Mouse (Mus musculus): ENCODE measurements around the gene Cdh13. TPM values are rescaled to one million over a fixed set of nuclear protein-coding genes. Genes with fewer than 3 reads are reported as not detected.

Gene Cdh13
- polyA plus RNA-seq, 1 experiment, result 9.4 TPM

GRCm38 (mm10) chr8:118389456-118389855 is 105.9 kb downstream of the Cdh13 start:
- Histone ChIP-seq H3K79me3 (ENCODE audit: low read depth) (peaks cover 2% of the 10 kb centered on the region), H3K4me3 (ENCODE audit: insufficient read depth, poor library complexity, severe bottlenecking) (no peak overlapping the region), H3K36me3 (ENCODE audit: control insufficient read depth, insufficient read depth) (no peaks in the 10 kb centered on the region), H3K27me3 (ENCODE audit: control insufficient read depth, insufficient read depth, insufficient read length) (no peaks in the 10 kb centered on the region), H3ac (ENCODE audit: control insufficient read depth, insufficient read length, low read depth) (no peak overlapping the region), H3K79me2 (ENCODE audit: control insufficient read depth, insufficient read depth) (no peaks in the 10 kb centered on the region)
- TF ChIP-seq MAX (IDR thresholded peaks at IDR 0.05) (no peak), MYOD1 (IDR thresholded peaks at IDR 0.05; ENCODE audit: control insufficient read depth, insufficient read length, low read depth) (peak; percentile 75), CEBPB (IDR thresholded peaks at IDR 0.05; ENCODE audit: low read depth) (peak; percentile 68), MYOG (IDR thresholded peaks at IDR 0.05; ENCODE audit: control insufficient read depth, extremely low read depth, insufficient read length) (no peak), CTCF (IDR thresholded peaks at IDR 0.05; ENCODE audit: control insufficient read depth, insufficient read depth, insufficient read length) (no peak), FOSL1 (IDR thresholded peaks at IDR 0.05; ENCODE audit: insufficient read depth, low read length, poor library complexity, severe bottlenecking) (no peak)

GRCm38 (mm10) chr8:118393909-118394650 is 110.5 kb downstream of the Cdh13 start:
- H3K36me3 ChIP-seq (ENCODE audit: control insufficient read depth, insufficient read depth), result no peaks in the 10 kb centered on the region
- no peaks in the 10 kb centered on the region for H3K79me2 ChIP-seq (ENCODE audit: control insufficient read depth, insufficient read depth)
- no peak overlapping the region for H3K4me3 ChIP-seq (ENCODE audit: insufficient read depth, poor library complexity, severe bottlenecking)
- H3ac ChIP-seq (ENCODE audit: control insufficient read depth, insufficient read length, low read depth), result no peak overlapping the region
- TF ChIP-seq CTCF (IDR thresholded peaks at IDR 0.05; ENCODE audit: control insufficient read depth, insufficient read depth, insufficient read length), result no peak
- no peak for TF ChIP-seq USF1 (IDR thresholded peaks at IDR 0.05; ENCODE audit: low read depth)
- TF ChIP-seq CEBPB (IDR thresholded peaks at IDR 0.05; ENCODE audit: low read depth), result peak; percentile 39
- TF ChIP-seq MYOD1 (IDR thresholded peaks at IDR 0.05; ENCODE audit: control insufficient read depth, insufficient read length, low read depth), result peak; percentile 60
- TF ChIP-seq FOSL1 (IDR thresholded peaks at IDR 0.05; ENCODE audit: insufficient read depth, low read length, poor library complexity, severe bottlenecking), result peak; percentile 58
- TF ChIP-seq MAX (IDR thresholded peaks at IDR 0.05), result no peak
- H3K79me3 ChIP-seq (ENCODE audit: low read depth), result no peaks in the 10 kb centered on the region
- no peaks in the 10 kb centered on the region for H3K27me3 ChIP-seq (ENCODE audit: control insufficient read depth, insufficient read depth, insufficient read length)

GRCm38 (mm10) chr8:118395178-118395577 is 111.6 kb downstream of the Cdh13 start:
- no peaks in the 10 kb centered on the region for H3K79me3 ChIP-seq (ENCODE audit: low read depth)
- TF ChIP-seq MAX (IDR thresholded peaks at IDR 0.05) (no peak), USF1 (IDR thresholded peaks at IDR 0.05; ENCODE audit: low read depth) (no peak), FOSL1 (IDR thresholded peaks at IDR 0.05; ENCODE audit: insufficient read depth, low read length, poor library complexity, severe bottlenecking) (no peak), CTCF (IDR thresholded peaks at IDR 0.05; ENCODE audit: control insufficient read depth, insufficient read depth, insufficient read length) (no peak), MYOG (IDR thresholded peaks at IDR 0.05; ENCODE audit: control insufficient read depth, extremely low read depth, insufficient read length) (no peak), CEBPB (IDR thresholded peaks at IDR 0.05; ENCODE audit: low read depth) (no peak)

GRCm38 (mm10) chr8:118404836-118405235 is 121.3 kb downstream of the Cdh13 start:
- Histone ChIP-seq H3K36me3 (ENCODE audit: control insufficient read depth, insufficient read depth) (no peaks in the 10 kb centered on the region), H3K79me2 (ENCODE audit: control insufficient read depth, insufficient read depth) (no peaks in the 10 kb centered on the region), H3K4me3 (ENCODE audit: insufficient read depth, poor library complexity, severe bottlenecking) (no peak overlapping the region), H3K27me3 (ENCODE audit: control insufficient read depth, insufficient read depth, insufficient read length) (no peaks in the 10 kb centered on the region), H3K79me3 (ENCODE audit: low read depth) (peaks cover 2% of the 10 kb centered on the region), H3ac (ENCODE audit: control insufficient read depth, insufficient read length, low read depth) (no peak overlapping the region)
- TF ChIP-seq MYOG (IDR thresholded peaks at IDR 0.05; ENCODE audit: control insufficient read depth, extremely low read depth, insufficient read length), result no peak
- TF ChIP-seq USF1 (IDR thresholded peaks at IDR 0.05; ENCODE audit: low read depth), result no peak
- TF ChIP-seq CEBPB (IDR thresholded peaks at IDR 0.05; ENCODE audit: low read depth), result no peak
- no peak for TF ChIP-seq MAX (IDR thresholded peaks at IDR 0.05)
- no peak for TF ChIP-seq FOSL1 (IDR thresholded peaks at IDR 0.05; ENCODE audit: insufficient read depth, low read length, poor library complexity, severe bottlenecking)
- no peak for TF ChIP-seq MYOD1 (IDR thresholded peaks at IDR 0.05; ENCODE audit: control insufficient read depth, insufficient read length, low read depth)
- no peak for TF ChIP-seq CTCF (IDR thresholded peaks at IDR 0.05; ENCODE audit: control insufficient read depth, insufficient read depth, insufficient read length)

More at GRCm38 (mm10) chr8:118395178-118395577, 111.6 kb downstream of the Cdh13 start:
- H3K4me3 ChIP-seq (ENCODE audit: insufficient read depth, poor library complexity, severe bottlenecking), result no peak overlapping the region
- H3K27me3 ChIP-seq (ENCODE audit: control insufficient read depth, insufficient read depth, insufficient read length), result no peaks in the 10 kb centered on the region
- no peaks in the 10 kb centered on the region for H3K79me2 ChIP-seq (ENCODE audit: control insufficient read depth, insufficient read depth)
- H3ac ChIP-seq (ENCODE audit: control insufficient read depth, insufficient read length, low read depth), result no peak overlapping the region
- no peaks in the 10 kb centered on the region for H3K36me3 ChIP-seq (ENCODE audit: control insufficient read depth, insufficient read depth)

- Histone ChIP-seq H3ac (ENCODE audit: control insufficient read depth, insufficient read length, low read depth) (no peak overlapping the region), H3K79me2 (ENCODE audit: control insufficient read depth, insufficient read depth) (no peaks in the 10 kb centered on the region), H3K79me3 (ENCODE audit: low read depth) (peaks cover 2% of the 10 kb centered on the region), H3K27me3 (ENCODE audit: control insufficient read depth, insufficient read depth, insufficient read length) (no peaks in the 10 kb centered on the region), H3K4me3 (ENCODE audit: insufficient read depth, poor library complexity, severe bottlenecking) (no peak overlapping the region), H3K36me3 (ENCODE audit: control insufficient read depth, insufficient read depth) (no peaks in the 10 kb centered on the region)
- no peak for TF ChIP-seq MAX (IDR thresholded peaks at IDR 0.05)
- TF ChIP-seq CTCF (IDR thresholded peaks at IDR 0.05; ENCODE audit: control insufficient read depth, insufficient read depth, insufficient read length), result no peak
- TF ChIP-seq FOSL1 (IDR thresholded peaks at IDR 0.05; ENCODE audit: insufficient read depth, low read length, poor library complexity, severe bottlenecking), result no peak
- no peak for TF ChIP-seq MYOG (IDR thresholded peaks at IDR 0.05; ENCODE audit: control insufficient read depth, extremely low read depth, insufficient read length)
- no peak for TF ChIP-seq MYOD1 (IDR thresholded peaks at IDR 0.05; ENCODE audit: control insufficient read depth, insufficient read length, low read depth)
- no peak for TF ChIP-seq USF1 (IDR thresholded peaks at IDR 0.05; ENCODE audit: low read depth)
- TF ChIP-seq CEBPB (IDR thresholded peaks at IDR 0.05; ENCODE audit: low read depth), result no peak
These were observed 123.8 kb downstream of the Cdh13 start for GRCm38 (mm10) chr8:118407322-118407721.
